12 mouse cellular contexts compared by ENCODE assay signal in genomic region chr15:27791141-27791540, GRCm38 (mm10).
"Had no signal": no experiment of that assay in that cellular context is flagged by ENCODE, and none has a peak within 500 bp of the region (broad histone marks: within the 10 kb centered on the region; RNA-seq: fewer than 3 reads in every experiment).

No protein-coding gene starts in this region.

- H3K4me3 ChIP-seq: liver, embryonic 13.5 days; stomach, embryonic 15.5 days had no signal

- H3K27ac ChIP-seq: kidney, postnatal 0 days; liver, embryonic 13.5 days; stomach, embryonic 15.5 days had no signal

- DNase-seq: kidney, adult 2 months; kidney, postnatal 25 days; liver, embryonic 13.5 days; lung, adult 2 months; lung, postnatal 14 days; lung, postnatal 4 days; midbrain, embryonic 14.5 days; right cerebral cortex, postnatal 14 days; spleen, adult 18-20 months; thymus, postnatal 25 days had no signal
